Mouse (Mus musculus): Measurements from ENCODE around the gene Slc9c1.

DNA sequence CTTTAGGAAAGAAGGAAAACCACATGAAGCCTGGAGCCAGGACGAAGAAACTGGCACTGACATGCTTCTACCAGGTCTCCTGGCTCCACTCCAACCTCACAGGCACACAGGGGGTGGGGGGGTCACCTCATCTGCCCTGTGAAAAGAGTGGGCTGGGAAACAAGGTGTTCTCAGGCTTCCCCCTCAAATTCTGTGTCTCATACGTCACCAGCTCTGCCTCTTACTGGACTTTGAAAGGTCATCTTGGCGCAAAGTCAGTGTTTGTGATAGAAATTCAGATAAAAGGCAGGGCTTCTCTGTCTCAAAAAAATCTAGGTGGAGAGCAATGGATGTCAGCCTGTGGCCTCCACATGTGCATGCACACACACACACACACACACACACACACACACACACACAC, 106.2 kb downstream of the Slc9c1 start:
- no peak for TF ChIP-seq CTCF (IDR thresholded peaks at IDR 0.05; ENCODE audit: extremely low read depth, insufficient read depth, low read length)
- TF ChIP-seq POLR2A (IDR thresholded peaks at IDR 0.05; ENCODE audit: extremely low read depth, insufficient read depth, low read length) = no peak

All from cortical plate, adult 2 months (tissue).